ENCODE assay signal across 24 mouse cellular contexts in genomic region chr15:92341424-92341823, GRCm38 (mm10). TPM values are rescaled to one million over a fixed set of nuclear protein-coding genes. Genes with fewer than 3 reads are reported as not detected.
DNase-seq lines count a peak whose midpoint lies in the region; ATAC-seq and TF ChIP-seq lines count a peak whose summit lies in the region.
"Had no signal": no experiment of that assay in that cellular context is flagged by ENCODE, and none has a peak within 500 bp of the region (broad histone marks: within the 10 kb centered on the region; RNA-seq: fewer than 3 reads in every experiment).

No protein-coding gene starts in this region.

- no peaks in the 10 kb centered on the region for H3K27me3 ChIP-seq in liver, postnatal 0 days (ENCODE audit: insufficient read depth, low read length)
- no peaks in the 10 kb centered on the region for H3K27me3 ChIP-seq in liver, embryonic 11.5 days (replicated peaks; ENCODE audit: control insufficient read depth, insufficient read depth, low read length)
- no peaks in the 10 kb centered on the region for H3K27me3 ChIP-seq in G1E (ENCODE audit: insufficient read depth, low read length)
- no peaks in the 10 kb centered on the region for H3K27me3 ChIP-seq in splenic B cell, adult 2 months (ENCODE audit: control insufficient read depth, insufficient read depth, low read length, poor library complexity, severe bottlenecking)
- H3K27me3 ChIP-seq in midbrain, embryonic 11.5 days (ENCODE audit: control insufficient read depth, insufficient read depth, low read length), result no peaks in the 10 kb centered on the region; the same call in 1 of the 2 replicates
- H3K27me3 ChIP-seq: CH12.LX; embryonic facial prominence, embryonic 12.5 days; forebrain, embryonic 13.5 days; forebrain, embryonic 15.5 days had no signal

- 0 out of 2 replicates have a peak, but pooled peaks cover 2% of the 10 kb centered on the region for H3K9me3 ChIP-seq in liver, postnatal 0 days (ENCODE audit: low read length)
- H3K9me3 ChIP-seq in liver, embryonic 11.5 days (ENCODE audit: control insufficient read depth, low read length), result no peaks in the 10 kb centered on the region
- peaks cover 2% of the 10 kb centered on the region; the same call in 1 of the 2 replicates for H3K9me3 ChIP-seq in G1E (replicated peaks)
- H3K9me3 ChIP-seq in midbrain, embryonic 11.5 days (ENCODE audit: control insufficient read depth, low read length), result no peaks in the 10 kb centered on the region
- H3K9me3 ChIP-seq: embryonic facial prominence, embryonic 10.5 days; embryonic facial prominence, embryonic 12.5 days; forebrain, embryonic 13.5 days; forebrain, embryonic 15.5 days had no signal

- no peak overlapping the region for H3K4me3 ChIP-seq in liver, postnatal 0 days (ENCODE audit: low read depth, low read length)
- H3K4me3 ChIP-seq in liver, embryonic 11.5 days (ENCODE audit: low read depth, low read length), result no peak overlapping the region
- no peak overlapping the region for H3K4me3 ChIP-seq in G1E (ENCODE audit: low read depth, low read length)
- no peak overlapping the region for H3K4me3 ChIP-seq in midbrain, embryonic 11.5 days (ENCODE audit: low read depth, low read length)
- H3K4me3 ChIP-seq: embryonic facial prominence, embryonic 10.5 days; embryonic facial prominence, embryonic 12.5 days; forebrain, embryonic 13.5 days; forebrain, embryonic 15.5 days had no signal

- no peak for DNase-seq in liver, postnatal 0 days
- DNase-seq in liver, embryonic 11.5 days (ENCODE audit: low spot score), result no peak
- peak; percentile 84 for DNase-seq in A20 (ENCODE audit: low read depth, low spot score)
- DNase-seq in G1E (ENCODE audit: low spot score), result no peak
- DNase-seq in splenic B cell, adult 2 months (ENCODE audit: low read depth, low spot score), result peak; percentile 54
- no peak for DNase-seq in midbrain, embryonic 11.5 days (ENCODE audit: low spot score, missing footprints)
- DNase-seq in heart, postnatal 10 days, result no peak
- DNase-seq: adrenal gland, adult 8-10 months; adrenal gland, postnatal 14 days; adrenal gland, postnatal 36 days; cerebellum, adult 11-12 months; cerebellum, adult 2 months; cerebellum, adult 9-10 months; cerebellum, postnatal 10 days; cerebellum, postnatal 25 days; forebrain, postnatal 0 days had no signal

- no peak overlapping the region for H3K9ac ChIP-seq in liver, postnatal 0 days (replicated peaks)
- H3K9ac ChIP-seq in liver, embryonic 11.5 days (ENCODE audit: low read depth, low read length), result no peak overlapping the region
- no peak overlapping the region for H3K9ac ChIP-seq in midbrain, embryonic 11.5 days (ENCODE audit: low read length)
- H3K9ac ChIP-seq: embryonic facial prominence, embryonic 12.5 days; forebrain, embryonic 13.5 days; forebrain, embryonic 15.5 days; forebrain, postnatal 0 days had no signal

- ATAC-seq in liver, postnatal 0 days, result no peak
- ATAC-seq in liver, embryonic 11.5 days (replicated peaks; ENCODE audit: low FRiP score), result no peak
- peak; percentile 11; the same call in 1 of the 2 replicates for ATAC-seq in G1E (ENCODE audit: extremely low read depth, insufficient number of reproducible peaks, low FRiP score, poor library complexity, severe bottlenecking)
- no peak for ATAC-seq in midbrain, embryonic 11.5 days (ENCODE audit: low FRiP score)
- ATAC-seq: CD4-positive, CD25-positive, alpha-beta regulatory T cell, adult 4 months; forebrain, embryonic 13.5 days; forebrain, embryonic 15.5 days; forebrain, postnatal 0 days had no signal

- intact Hi-C loops in heart, postnatal 10 days (cut with DNase I), result no loop called here

- no peak for TF ChIP-seq EP300 in liver, postnatal 0 days (IDR thresholded peaks at IDR 0.05; ENCODE audit: low read depth)

- H3K4me1 ChIP-seq in liver, postnatal 0 days (ENCODE audit: insufficient read depth), result no peaks in the 10 kb centered on the region
- H3K4me1 ChIP-seq in liver, embryonic 11.5 days (replicated peaks; ENCODE audit: control insufficient read depth, insufficient read depth, low read length), result peaks cover 8% of the 10 kb centered on the region; the same call in 1 of the 2 replicates
- H3K4me1 ChIP-seq in G1E (ENCODE audit: insufficient read depth, low read depth, low read length), result peaks cover 22% of the 10 kb centered on the region
- H3K4me1 ChIP-seq in midbrain, embryonic 11.5 days (ENCODE audit: control insufficient read depth, insufficient read depth, low read length), result no peaks in the 10 kb centered on the region
- H3K4me1 ChIP-seq: embryonic facial prominence, embryonic 10.5 days; embryonic facial prominence, embryonic 12.5 days; forebrain, embryonic 13.5 days; forebrain, embryonic 15.5 days had no signal

- H3K36me3 ChIP-seq in liver, postnatal 0 days (replicated peaks; ENCODE audit: insufficient read depth, low read length), result no peaks in the 10 kb centered on the region
- H3K36me3 ChIP-seq in liver, embryonic 11.5 days (ENCODE audit: control insufficient read depth, insufficient read depth, low read length), result no peaks in the 10 kb centered on the region
- H3K36me3 ChIP-seq in G1E (replicated peaks), result peaks cover 9% of the 10 kb centered on the region
- no peaks in the 10 kb centered on the region for H3K36me3 ChIP-seq in splenic B cell, adult 2 months (ENCODE audit: control insufficient read depth, insufficient read depth, low read length, poor library complexity, severe bottlenecking)
- no peaks in the 10 kb centered on the region for H3K36me3 ChIP-seq in midbrain, embryonic 11.5 days (ENCODE audit: control insufficient read depth, insufficient read depth, low read length)
- H3K36me3 ChIP-seq: embryonic facial prominence, embryonic 10.5 days; embryonic facial prominence, embryonic 12.5 days; forebrain, embryonic 15.5 days had no signal

- H3K27ac ChIP-seq in liver, postnatal 0 days (ENCODE audit: low read depth), result peak overlapping the region; percentile 34; the same call in 1 of the 2 replicates
- no peak overlapping the region for H3K27ac ChIP-seq in liver, embryonic 11.5 days (ENCODE audit: low read depth, low read length)
- H3K27ac ChIP-seq in midbrain, embryonic 11.5 days (ENCODE audit: low read depth, low read length), result no peak overlapping the region
- H3K27ac ChIP-seq: embryonic facial prominence, embryonic 10.5 days; embryonic facial prominence, embryonic 12.5 days; forebrain, embryonic 13.5 days; forebrain, embryonic 15.5 days had no signal

- no peak overlapping the region for H3K4me2 ChIP-seq in liver, postnatal 0 days (ENCODE audit: low read depth, low read length)
- no peak overlapping the region for H3K4me2 ChIP-seq in liver, embryonic 11.5 days
- no peak overlapping the region for H3K4me2 ChIP-seq in midbrain, embryonic 11.5 days
- H3K4me2 ChIP-seq: embryonic facial prominence, embryonic 12.5 days; forebrain, embryonic 13.5 days; forebrain, embryonic 15.5 days had no signal

- 54% methylated on average over 2 of the region's 2 CpGs for WGBS in liver, postnatal 0 days (ENCODE audit: insufficient replicate concordance)
- 77% methylated on average over 2 of the region's 2 CpGs for WGBS in liver, embryonic 11.5 days
- WGBS in midbrain, embryonic 11.5 days, result 91% methylated on average over 2 of the region's 2 CpGs

- no peak for TF ChIP-seq CTCF in liver, postnatal 0 days (IDR thresholded peaks at IDR 0.05; ENCODE audit: low read depth)
- TF ChIP-seq CTCF in G1E (IDR thresholded peaks at IDR 0.05; ENCODE audit: low read depth, low read length), result no peak

RNA-seq across cellular contexts. Expression of gene Pdzrn4, which starts 55.3 kb away (rescaled TPM):
- not detected in 2 replicates for polyA plus RNA-seq in liver, postnatal 0 days (2015; fragmentation: Nextera tagmentation; extraction: Ambion mirVana)
- 0.13 and 0.26 TPM in 2 replicates for polyA plus RNA-seq in liver, embryonic 11.5 days (2014; fragmentation: Nextera tagmentation; extraction: Ambion mirVana)
- total RNA-seq in G1E (2014; fragmentation: Nextera tagmentation), result not detected in 2 replicates
- total RNA-seq in G1E (2017), result 0.05 and 0.06 TPM in 2 replicates
- polyA plus RNA-seq in G1E (2012), result not detected in 2 replicates
- 7.8 and 8.5 TPM in 2 replicates for polyA plus RNA-seq in midbrain, embryonic 11.5 days (2014; fragmentation: Nextera tagmentation; extraction: Ambion mirVana)
- 1 to 10 TPM; 2.6 to 2.8 TPM for total RNA-seq in heart, postnatal 10 days (2021)
- total RNA-seq: adrenal gland, adult 18-20 months; adrenal gland, adult 8-10 months; adrenal gland, postnatal 14 days; adrenal gland, postnatal 36 days; CH12.LX; MEL had no signal

Comparison
In these comparisons a context has a peak if more than half of its experiments do, and no peak if none do; other contexts are left out.
1. DNase-seq: peak in A20 (single experiment) and splenic B cell, adult 2 months (single experiment); none in liver, postnatal 0 days (single experiment), liver, embryonic 11.5 days (single experiment), G1E (single experiment), midbrain, embryonic 11.5 days (single experiment) and heart, postnatal 10 days (0 of 2).